ENCODE assay signal across 16 mouse cellular contexts in genomic region chr5:142406401-142406800, GRCm38 (mm10). TPM values are rescaled to one million over a fixed set of nuclear protein-coding genes. Genes with fewer than 3 reads are reported as not detected.
A peak's percentile ranks its signal among the peaks of the same experiment; 100 is the strongest.
DNase-seq lines count a peak whose midpoint lies in the region; ATAC-seq and TF ChIP-seq lines count a peak whose summit lies in the region.
"Had no signal": no experiment of that assay in that cellular context is flagged by ENCODE, and none has a peak within 500 bp of the region (broad histone marks: within the 10 kb centered on the region; RNA-seq: fewer than 3 reads in every experiment).

No protein-coding gene starts in this region.

- no peak for TF ChIP-seq POLR2A in lung, adult 2 months (IDR thresholded peaks at IDR 0.05; ENCODE audit: borderline replicate concordance, extremely low read depth, low read depth, low read length)

- no peak for TF ChIP-seq CTCF in left cerebral cortex, adult 2 months (IDR thresholded peaks at IDR 0.05)
- no peak for TF ChIP-seq CTCF in stomach, postnatal 0 days (IDR thresholded peaks at IDR 0.05; ENCODE audit: low read depth)
- no peak for TF ChIP-seq CTCF in lung, adult 2 months (IDR thresholded peaks at IDR 0.05; ENCODE audit: insufficient read depth, low read length)

- 72% methylated on average over 7 of the region's 7 CpGs for WGBS in embryonic facial prominence, embryonic 13.5 days
- 80% methylated on average over 7 of the region's 7 CpGs for WGBS in embryonic facial prominence, embryonic 10.5 days
- 63% methylated on average over 7 of the region's 7 CpGs for WGBS in stomach, postnatal 0 days
- 43% methylated on average over 7 of the region's 7 CpGs for WGBS in lung, adult 2 months

- TF ChIP-seq EP300 in stomach, postnatal 0 days (optimal IDR thresholded peaks at IDR 0.05), result no peak

- H3K27me3 ChIP-seq in embryonic facial prominence, embryonic 13.5 days, result no peaks in the 10 kb centered on the region
- no peaks in the 10 kb centered on the region for H3K27me3 ChIP-seq in embryonic facial prominence, embryonic 10.5 days (replicated peaks; ENCODE audit: low read depth, poor library complexity, severe bottlenecking)
- H3K27me3 ChIP-seq in stomach, postnatal 0 days (ENCODE audit: control insufficient read depth, insufficient read depth, low read length), result no peaks in the 10 kb centered on the region
- H3K27me3 ChIP-seq: forebrain, embryonic 15.5 days; heart, embryonic 15.5 days; hindbrain, embryonic 13.5 days had no signal

- no peak overlapping the region for H3K4me3 ChIP-seq in embryonic facial prominence, embryonic 13.5 days
- H3K4me3 ChIP-seq in embryonic facial prominence, embryonic 10.5 days, result no peak overlapping the region
- H3K4me3 ChIP-seq in left cerebral cortex, adult 2 months, result no peak overlapping the region
- H3K4me3 ChIP-seq in stomach, postnatal 0 days (ENCODE audit: low read depth, low read length), result no peak overlapping the region
- H3K4me3 ChIP-seq in lung, adult 2 months (replicated peaks; ENCODE audit: extremely low read depth, low read depth, low read length), result no peak overlapping the region
- H3K4me3 ChIP-seq: forebrain, embryonic 15.5 days; heart, embryonic 15.5 days; hindbrain, embryonic 13.5 days had no signal

- no peaks in the 10 kb centered on the region for H3K9me3 ChIP-seq in embryonic facial prominence, embryonic 13.5 days
- no peaks in the 10 kb centered on the region for H3K9me3 ChIP-seq in embryonic facial prominence, embryonic 10.5 days
- no peaks in the 10 kb centered on the region for H3K9me3 ChIP-seq in stomach, postnatal 0 days (ENCODE audit: control insufficient read depth, low read length)
- H3K9me3 ChIP-seq: forebrain, embryonic 15.5 days; heart, embryonic 15.5 days; hindbrain, embryonic 13.5 days had no signal

- no peak for ATAC-seq in embryonic facial prominence, embryonic 13.5 days (ENCODE audit: insufficient number of reproducible peaks, insufficient read depth, low FRiP score, low TSS enrichment, low read depth)
- ATAC-seq in activated CD4-positive, CD25-positive, alpha-beta regulatory T cell, adult 4 months, result peak; percentile 19
- no peak for ATAC-seq in stomach, postnatal 0 days (ENCODE audit: low FRiP score, low TSS enrichment)
- ATAC-seq: forebrain, embryonic 15.5 days; hindbrain, postnatal 0 days had no signal

- intact Hi-C loops in left cerebral cortex, adult 2 months (cut with DNase I), result no loop called here
- intact Hi-C loops in left cerebral cortex, postnatal 36 days (cut with DNase I), result no loop called here

- peak overlapping the region; percentile 7; the same call in 1 of the 2 replicates for H3K9ac ChIP-seq in embryonic facial prominence, embryonic 13.5 days
- 0 out of 2 replicates have a peak overlapping the region, but pooled peaks have one; percentile 5 for H3K9ac ChIP-seq in stomach, postnatal 0 days (ENCODE audit: low read length)
- H3K9ac ChIP-seq: forebrain, embryonic 15.5 days; heart, embryonic 15.5 days had no signal

- no peak overlapping the region for H3K4me2 ChIP-seq in embryonic facial prominence, embryonic 13.5 days
- no peak overlapping the region for H3K4me2 ChIP-seq in stomach, postnatal 0 days (replicated peaks; ENCODE audit: low read depth)
- H3K4me2 ChIP-seq: forebrain, embryonic 15.5 days; heart, embryonic 15.5 days; hindbrain, embryonic 13.5 days had no signal

- H3K4me1 ChIP-seq in embryonic facial prominence, embryonic 13.5 days, result peaks cover 87% of the 10 kb centered on the region
- H3K4me1 ChIP-seq in embryonic facial prominence, embryonic 10.5 days, result peaks cover 94% of the 10 kb centered on the region
- peaks cover 11% of the 10 kb centered on the region for H3K4me1 ChIP-seq in stomach, postnatal 0 days (replicated peaks; ENCODE audit: control insufficient read depth, insufficient read depth)
- H3K4me1 ChIP-seq in lung, adult 2 months (ENCODE audit: control insufficient read depth, insufficient read depth, low read length), result peaks cover 28% of the 10 kb centered on the region

- no peak for DNase-seq in embryonic facial prominence, embryonic 10.5 days (ENCODE audit: low spot score)
- DNase-seq in left cerebral cortex, adult 2 months (ENCODE audit: extremely low spot score in 1 of 2, low spot score in 2 of 2), result no peak
- no peak for DNase-seq in left cerebral cortex, postnatal 36 days (ENCODE audit: low spot score in 2 of 2)
- no peak for DNase-seq in stomach, postnatal 0 days (ENCODE audit: low spot score)
- DNase-seq in lung, adult 2 months, result no peak
- DNase-seq: cerebellum, adult 11-12 months; cerebellum, postnatal 10 days; gastrocnemius, postnatal 36 days; heart, adult 11 months; heart, postnatal 14 days had no signal

- peaks cover 20% of the 10 kb centered on the region for H3K36me3 ChIP-seq in embryonic facial prominence, embryonic 13.5 days
- peaks cover 56% of the 10 kb centered on the region for H3K36me3 ChIP-seq in embryonic facial prominence, embryonic 10.5 days (replicated peaks)
- H3K36me3 ChIP-seq in stomach, postnatal 0 days (ENCODE audit: control insufficient read depth, insufficient read depth, low read length), result no peaks in the 10 kb centered on the region
- H3K36me3 ChIP-seq: forebrain, embryonic 15.5 days; heart, embryonic 15.5 days had no signal

- H3K27ac ChIP-seq in embryonic facial prominence, embryonic 13.5 days, result no peak overlapping the region
- H3K27ac ChIP-seq in embryonic facial prominence, embryonic 10.5 days (replicated peaks), result no peak overlapping the region
- H3K27ac ChIP-seq in left cerebral cortex, adult 2 months, result peak overlapping the region; percentile 57
- no peak overlapping the region for H3K27ac ChIP-seq in stomach, postnatal 0 days (replicated peaks)
- H3K27ac ChIP-seq: forebrain, embryonic 15.5 days; heart, embryonic 15.5 days; hindbrain, embryonic 13.5 days; hindbrain, postnatal 0 days had no signal

RNA-seq across cellular contexts. Expression of gene Foxk1, which starts 5.1 kb away (rescaled TPM):
- polyA plus RNA-seq in embryonic facial prominence, embryonic 13.5 days (2015; fragmentation: Nextera tagmentation; extraction: Ambion mirVana), result 5.0 and 6.3 TPM in 2 replicates
- polyA plus RNA-seq in embryonic facial prominence, embryonic 10.5 days (2016; fragmentation: Nextera tagmentation; extraction: Ambion mirVana), result 4.8 and 5.1 TPM in 2 replicates
- total RNA-seq in left cerebral cortex, adult 2 months (2021), result 10 to 100 TPM; 40.4 to 46.1 TPM
- total RNA-seq in left cerebral cortex, postnatal 36 days (2021), result 10 to 100 TPM; 42.4 to 42.5 TPM
- 10 to 100 TPM in 1 of 2 experiments, 1 to 10 TPM in 1; 9.4 to 13.3 TPM for polyA plus RNA-seq in activated CD4-positive, CD25-positive, alpha-beta regulatory T cell, adult 4 months (2017; shearing (Covaris generic))
- 3.5 and 3.8 TPM in 2 replicates for polyA plus RNA-seq in stomach, postnatal 0 days (2015; fragmentation: Nextera tagmentation; extraction: Ambion mirVana)
- polyA plus RNA-seq in lung, adult 2 months (2012; rRNA removed), result 23.5 and 26.1 TPM in 2 replicates

RNA-seq across cellular contexts. Expression of gene Ap5z1, which starts 57.3 kb away (rescaled TPM):
- 8.9 and 9.7 TPM in 2 replicates for polyA plus RNA-seq in embryonic facial prominence, embryonic 13.5 days (2015; fragmentation: Nextera tagmentation; extraction: Ambion mirVana)
- 14.1 and 14.8 TPM in 2 replicates for polyA plus RNA-seq in embryonic facial prominence, embryonic 10.5 days (2016; fragmentation: Nextera tagmentation; extraction: Ambion mirVana)
- total RNA-seq in left cerebral cortex, adult 2 months (2021), result 10 to 100 TPM; 22.2 to 22.6 TPM
- 10 to 100 TPM; 21.4 to 22.4 TPM for total RNA-seq in left cerebral cortex, postnatal 36 days (2021)
- polyA plus RNA-seq in activated CD4-positive, CD25-positive, alpha-beta regulatory T cell, adult 4 months (2017; shearing (Covaris generic)), result 10 to 100 TPM; 12.0 to 24.8 TPM
- 4.2 and 5.0 TPM in 2 replicates for polyA plus RNA-seq in stomach, postnatal 0 days (2015; fragmentation: Nextera tagmentation; extraction: Ambion mirVana)
- polyA plus RNA-seq in lung, adult 2 months (2012; rRNA removed), result 50.6 and 66.2 TPM in 2 replicates
